Mouse (Mus musculus) liver, embryonic 12.5 days (tissue): ENCODE measurements around the gene Parp6. TPM values are rescaled to one million over a fixed set of nuclear protein-coding genes. Genes with fewer than 3 reads are reported as not detected.

Source experiments
- ATAC-seq: fragments of 200-750 bp; cut with Nextera tagmentation; 2 replicates; pipeline ENCODE4 v1.8.0; 2017; ENCODE audit warnings: moderate number of reproducible peaks, mild to moderate bottlenecking, moderate library complexity
- H3K27ac ChIP-seq: fragments of 300-500 bp; sonication (generic); 2 replicates; pipeline ENCODE4 v1.5.1; 2016; ENCODE audit warnings: mild to moderate bottlenecking
- H3K27me3 ChIP-seq: fragments of 300-500 bp; sonication (generic); replicated peaks from 2 replicates; pipeline ENCODE4 v1.6.1; 2016; ENCODE audit warnings: mild to moderate bottlenecking, moderate library complexity
- H3K36me3 ChIP-seq: fragments of 300-500 bp; sonication (generic); 2 replicates; pipeline ENCODE4 v1.6.1; 2016; ENCODE audit warnings: mild to moderate bottlenecking, moderate library complexity
- H3K4me1 ChIP-seq: fragments of 300-500 bp; sonication (generic); 2 replicates; pipeline ENCODE4 v1.6.1; 2016
- H3K4me2 ChIP-seq: fragments of 300-500 bp; sonication (generic); 2 replicates; pipeline ENCODE4 v1.6.1; 2016; ENCODE audit warnings: mild to moderate bottlenecking, moderate library complexity
- H3K4me3 ChIP-seq: fragments of 300-500 bp; sonication (generic); 2 replicates; pipeline ENCODE4 v1.5.1; 2016; ENCODE audit warnings: mild to moderate bottlenecking, moderate library complexity
- H3K9ac ChIP-seq: fragments of 300-500 bp; sonication (generic); 2 replicates; pipeline ENCODE4 v1.6.1; 2016; ENCODE audit warnings: mild to moderate bottlenecking, moderate library complexity
- H3K9me3 ChIP-seq: fragments of 300-500 bp; sonication (generic); replicated peaks from 2 replicates; pipeline ENCODE4 v1.6.1; 2016; ENCODE audit warnings: mild to moderate bottlenecking, moderate library complexity
- WGBS: fragments of 180-500 bp; shearing (Covaris S2); methylation state at CpG from one replicate; pipeline ENCODE4 v1.1.7; 2016; ENCODE audit not compliant: insufficient replicate concordance; 5-methylcytosine and 5-hydroxymethylcytosine counted together
- polyA plus RNA-seq: library from polyadenylated mRNA; unstranded; fragments of >200 nt; fragmentation: Nextera tagmentation; extraction: Ambion mirVana; gene quantifications from 2 replicates; pipeline ENCODE4 v1.2.1, GENCODE M21; 2016

Gene Parp6
- polyA plus RNA-seq, 1 experiment from 2014 or later, result 7.5 TPM

DNA sequence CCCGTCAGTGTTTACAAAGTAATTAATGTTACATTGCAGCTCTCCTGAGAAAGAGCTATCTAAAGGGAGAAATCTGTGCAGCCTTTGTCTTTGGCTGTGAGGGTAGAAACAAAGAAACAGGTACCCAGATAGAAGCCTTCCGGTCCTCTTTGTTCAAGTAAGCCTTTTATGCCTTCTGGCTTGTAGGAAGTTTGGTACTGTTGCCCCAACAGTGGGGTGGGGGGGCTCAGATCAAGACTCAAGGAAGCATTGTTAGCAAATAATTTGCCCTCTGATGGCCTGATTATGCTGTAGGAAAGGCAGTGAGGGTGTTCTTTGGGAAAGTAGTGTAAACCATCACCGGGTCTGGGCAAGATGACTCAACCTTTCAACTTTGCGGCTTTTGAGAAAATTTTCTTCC lies 41.1 kb downstream of the Parp6 start:
- Histone ChIP-seq H3K9ac (peak overlapping the region; percentile 72; the same call in 1 of the 2 replicates), H3K4me3 (peak overlapping the region; percentile 71), H3K4me2 (peak overlapping the region; percentile 94), H3K4me1 (peaks cover 95% of the 10 kb centered on the region), H3K36me3 (peaks cover 17% of the 10 kb centered on the region), H3K27ac (peak overlapping the region; percentile 13; the same call in 1 of the 2 replicates), H3K9me3 (no peaks in the 10 kb centered on the region), H3K27me3 (peaks cover 26% of the 10 kb centered on the region)
- WGBS, result 7% methylated on average over 4 of the region's 4 CpGs
- no peak for ATAC-seq

DNA sequence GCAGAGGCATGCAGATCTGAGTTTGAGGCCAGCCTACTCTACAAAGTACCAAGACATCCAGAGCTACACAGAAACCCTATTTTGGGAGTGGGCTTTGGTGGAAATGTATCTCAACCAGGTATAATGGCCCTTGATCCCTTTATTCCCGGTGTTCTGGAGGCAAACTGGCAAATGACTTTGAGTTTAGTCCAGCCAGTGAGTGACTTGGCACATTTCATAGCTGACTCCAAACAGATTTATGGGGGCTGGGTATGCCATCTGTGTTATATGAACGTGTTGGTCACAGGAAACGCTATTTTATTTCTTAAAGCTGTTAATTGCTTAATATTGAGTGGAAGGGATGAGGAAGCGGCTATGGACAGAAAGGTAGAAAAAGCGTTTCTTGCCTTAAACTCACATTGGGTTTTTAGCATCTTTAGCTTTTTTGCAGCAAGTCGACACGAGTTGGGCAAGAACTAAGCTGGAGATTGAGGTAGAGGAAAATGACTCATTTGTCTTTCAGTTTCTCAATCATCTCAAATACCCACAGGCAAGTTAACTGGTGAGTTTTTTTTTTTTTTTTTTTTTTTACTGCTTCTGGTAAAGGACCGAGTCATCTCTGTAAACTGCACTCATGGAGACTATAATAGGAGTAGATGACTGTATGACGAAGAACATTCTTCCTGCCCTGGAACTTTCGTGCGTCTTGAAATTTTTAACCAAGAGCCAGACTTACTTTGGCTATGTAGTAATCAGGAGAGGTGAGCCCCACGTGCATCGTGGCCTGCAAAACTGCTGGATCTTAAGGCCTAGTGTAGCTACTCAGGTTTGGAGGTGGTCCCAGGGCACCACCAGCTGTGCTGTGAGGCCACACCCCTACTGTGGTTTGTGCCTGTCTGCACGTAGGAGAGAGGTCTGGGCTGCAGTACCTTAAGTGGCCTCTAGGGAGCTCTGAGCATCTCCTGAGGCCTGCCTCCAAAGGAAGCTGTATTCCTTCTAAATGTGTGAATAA lies 42.2 kb downstream of the Parp6 start:
- H3K4me3 ChIP-seq, result peak overlapping the region; percentile 25
- H3K36me3 ChIP-seq, result peaks cover 28% of the 10 kb centered on the region
- 24% methylated on average over 14 of the region's 14 CpGs for WGBS

GRCm38 (mm10) chr9:59660421-59660820 lies 43.3 kb downstream of the Parp6 start:
- H3K9me3 ChIP-seq, result no peaks in the 10 kb centered on the region
- peak overlapping the region; percentile 94 for H3K4me2 ChIP-seq
- no peak for ATAC-seq
- peak overlapping the region; percentile 49 for H3K27ac ChIP-seq
- H3K4me3 ChIP-seq, result no peak overlapping the region
- peaks cover 77% of the 10 kb centered on the region for H3K4me1 ChIP-seq
- H3K9ac ChIP-seq, result no peak overlapping the region
- H3K36me3 ChIP-seq, result peaks cover 38% of the 10 kb centered on the region
- 51% methylated on average over 10 of the region's 10 CpGs for WGBS
- H3K27me3 ChIP-seq, result peaks cover 33% of the 10 kb centered on the region

More for the DNA sequence above, 42.2 kb downstream of the Parp6 start:
- Histone ChIP-seq H3K4me1 (peaks cover 88% of the 10 kb centered on the region), H3K27ac (peak overlapping the region; percentile 56; the same call in 1 of the 2 replicates), H3K9ac (no peak overlapping the region), H3K9me3 (no peaks in the 10 kb centered on the region), H3K27me3 (peaks cover 33% of the 10 kb centered on the region), H3K4me2 (peak overlapping the region; percentile 94)
- ATAC-seq, result peak; percentile 62

- H3K9me3 ChIP-seq, result no peaks in the 10 kb centered on the region
- H3K4me1 ChIP-seq, result peaks cover 68% of the 10 kb centered on the region
- peak overlapping the region; percentile 94 for H3K4me2 ChIP-seq
- H3K4me3 ChIP-seq, result no peak overlapping the region
- ATAC-seq, result peak; percentile 74
- H3K9ac ChIP-seq, result peak overlapping the region; percentile 39
- no peak overlapping the region for H3K27ac ChIP-seq
- WGBS, result 49% methylated on average over 6 of the region's 6 CpGs
- H3K36me3 ChIP-seq, result peaks cover 48% of the 10 kb centered on the region
- H3K27me3 ChIP-seq, result peaks cover 33% of the 10 kb centered on the region
These were observed 44.4 kb downstream of the Parp6 start for GRCm38 (mm10) chr9:59661298-59661975.

GRCm38 (mm10) chr9:59663226-59663625 lies 46.1 kb downstream of the Parp6 start:
- 81% methylated on average over 7 of the region's 7 CpGs for WGBS
- Histone ChIP-seq H3K4me1 (peaks cover 50% of the 10 kb centered on the region), H3K27me3 (peaks cover 21% of the 10 kb centered on the region), H3K9me3 (no peaks in the 10 kb centered on the region), H3K4me2 (no peak overlapping the region), H3K27ac (no peak overlapping the region), H3K36me3 (peaks cover 66% of the 10 kb centered on the region), H3K4me3 (no peak overlapping the region), H3K9ac (no peak overlapping the region)
- no peak for ATAC-seq

GRCm38 (mm10) chr9:59663957-59664356 lies 46.9 kb downstream of the Parp6 start:
- Histone ChIP-seq H3K9ac (no peak overlapping the region), H3K36me3 (peaks cover 74% of the 10 kb centered on the region), H3K9me3 (no peaks in the 10 kb centered on the region), H3K27ac (no peak overlapping the region), H3K4me2 (no peak overlapping the region), H3K4me3 (no peak overlapping the region), H3K27me3 (peaks cover 13% of the 10 kb centered on the region), H3K4me1 (peaks cover 44% of the 10 kb centered on the region)
- no peak for ATAC-seq
- 65% methylated on average over 3 of the region's 3 CpGs for whole genome bisulfite sequencing

DNA sequence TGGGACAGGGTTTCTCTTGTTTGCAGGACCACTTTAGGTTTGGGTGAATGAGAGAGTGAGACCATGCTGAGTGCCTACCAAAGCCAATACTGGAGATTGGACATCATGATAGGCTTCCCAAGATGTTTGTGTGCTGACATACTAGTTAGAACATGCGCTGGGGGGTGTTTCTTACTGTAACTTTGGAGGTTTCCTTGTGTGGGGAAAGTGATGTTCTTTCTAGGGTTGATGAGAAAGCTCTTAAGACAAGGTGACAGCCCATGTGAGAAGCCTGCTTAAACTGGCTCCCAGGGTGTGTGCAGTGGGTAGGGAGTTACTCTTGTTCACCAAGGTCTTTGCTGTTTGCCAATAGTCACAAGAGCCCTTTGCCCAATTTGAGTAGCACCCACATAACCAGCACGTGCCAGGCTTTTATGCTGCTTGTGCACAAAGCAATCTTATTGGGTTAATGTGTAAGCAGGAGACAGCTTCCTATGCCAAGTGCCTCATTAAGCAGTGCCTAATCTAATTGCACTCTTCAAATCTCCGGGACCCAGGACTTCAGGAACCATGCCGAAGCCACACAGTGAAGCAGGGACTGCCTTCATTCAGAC lies 47.7 kb downstream of the Parp6 start:
- Histone ChIP-seq H3K36me3 (peaks cover 78% of the 10 kb centered on the region), H3K27me3 (peaks cover 13% of the 10 kb centered on the region), H3K4me1 (peaks cover 36% of the 10 kb centered on the region), H3K9ac (no peak overlapping the region), H3K4me3 (no peak overlapping the region), H3K4me2 (no peak overlapping the region), H3K9me3 (no peaks in the 10 kb centered on the region), H3K27ac (no peak overlapping the region)
- 83% methylated on average over 4 of the region's 4 CpGs for WGBS
- no peak for ATAC-seq

GRCm38 (mm10) chr9:59666016-59666415 lies 48.9 kb downstream of the Parp6 start:
- Histone ChIP-seq H3K36me3 (peaks cover 84% of the 10 kb centered on the region), H3K27me3 (peaks cover 13% of the 10 kb centered on the region), H3K27ac (no peak overlapping the region), H3K9me3 (no peaks in the 10 kb centered on the region), H3K4me3 (no peak overlapping the region), H3K4me1 (peaks cover 29% of the 10 kb centered on the region), H3K4me2 (no peak overlapping the region), H3K9ac (no peak overlapping the region)
- ATAC-seq, result no peak
- WGBS, result 82% methylated on average over 8 of the region's 8 CpGs

GRCm38 (mm10) chr9:59666813-59667212 lies 49.7 kb downstream of the Parp6 start:
- Histone ChIP-seq H3K27me3 (peaks cover 8% of the 10 kb centered on the region; the same call in 1 of the 2 replicates), H3K36me3 (peaks cover 86% of the 10 kb centered on the region), H3K9me3 (no peaks in the 10 kb centered on the region), H3K27ac (no peak overlapping the region), H3K9ac (no peak overlapping the region), H3K4me3 (no peak overlapping the region), H3K4me1 (peaks cover 29% of the 10 kb centered on the region), H3K4me2 (no peak overlapping the region)
- no peak for ATAC-seq
- WGBS, result 83% methylated on average over 1 of the region's 1 CpGs

DNA sequence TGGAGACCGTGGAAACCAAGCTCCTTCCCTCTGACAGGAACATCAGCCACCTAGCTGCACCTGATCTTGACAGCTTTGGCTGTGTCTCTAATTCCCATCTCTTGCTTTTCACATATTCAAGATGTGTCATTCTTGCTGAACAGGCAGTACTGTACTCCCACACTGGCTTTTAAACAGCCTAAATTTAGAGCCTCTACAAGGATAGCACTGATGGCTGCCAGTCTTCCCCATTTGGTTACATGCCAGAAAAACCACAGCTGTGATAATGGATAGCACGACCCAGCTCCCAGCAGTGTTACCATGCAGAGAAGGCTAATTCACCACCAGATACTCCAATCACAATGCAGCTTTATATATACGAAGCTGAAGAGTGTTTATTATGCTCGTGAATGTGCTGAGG lies 50.2 kb downstream of the Parp6 start:
- H3K36me3 ChIP-seq, result peaks cover 90% of the 10 kb centered on the region
- no peak overlapping the region for H3K9ac ChIP-seq
- H3K9me3 ChIP-seq, result no peaks in the 10 kb centered on the region
- peaks cover 29% of the 10 kb centered on the region for H3K4me1 ChIP-seq
- WGBS, result 57% methylated on average over 4 of the region's 4 CpGs
- H3K27me3 ChIP-seq, result peaks cover 11% of the 10 kb centered on the region
- no peak overlapping the region for H3K4me2 ChIP-seq
- no peak overlapping the region for H3K27ac ChIP-seq
- no peak overlapping the region for H3K4me3 ChIP-seq
- no peak for ATAC-seq

DNA sequence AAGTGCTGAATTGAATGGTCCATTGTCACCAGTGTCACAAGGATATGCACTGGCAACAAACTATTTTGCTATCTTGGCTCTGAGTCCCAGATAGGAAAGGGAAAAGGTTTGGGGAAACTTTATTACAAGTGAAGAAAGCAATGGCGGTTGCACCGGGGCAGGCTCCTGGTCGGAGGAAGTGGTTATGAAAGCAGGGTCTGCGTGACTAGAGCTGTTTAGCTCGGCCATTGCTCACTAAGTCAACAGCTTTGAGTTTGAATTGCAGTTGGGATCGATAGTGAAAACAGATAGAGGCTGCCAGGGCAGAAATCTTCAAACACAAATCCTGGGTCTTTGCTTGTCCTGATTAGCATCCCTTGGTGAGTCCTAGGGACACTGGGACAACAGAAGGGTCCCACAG lies 50.8 kb downstream of the Parp6 start:
- no peak overlapping the region for H3K4me2 ChIP-seq
- peaks cover 15% of the 10 kb centered on the region for H3K27me3 ChIP-seq
- H3K4me3 ChIP-seq, result no peak overlapping the region
- H3K36me3 ChIP-seq, result peaks cover 95% of the 10 kb centered on the region
- no peak overlapping the region for H3K27ac ChIP-seq
- 73% methylated on average over 6 of the region's 6 CpGs for WGBS
- ATAC-seq, result no peak
- H3K9me3 ChIP-seq, result no peaks in the 10 kb centered on the region
- no peak overlapping the region for H3K9ac ChIP-seq
- H3K4me1 ChIP-seq, result peaks cover 29% of the 10 kb centered on the region
